Mouse (Mus musculus): Measurements from ENCODE around the gene Adra2b. TPM values are rescaled to one million over a fixed set of nuclear protein-coding genes. Genes with fewer than 3 reads are reported as not detected.

Adra2b gene
- polyA plus RNA-seq, 1 experiment from 2014 or later = 1.1 TPM

GRCm38 (mm10) chr2:127364452-127364851 lies 1.4 kb downstream of the Adra2b start:
- Histone ChIP-seq H3K4me1 (ENCODE audit: control insufficient read depth in 2 of 2, insufficient read depth in 2 of 2, low read length in 2 of 2) (peaks cover 0 to 7% of the 10 kb centered on the region in 2 experiments; a peak in 2 of 4 replicates), H3K4me2 (ENCODE audit: low read length) (peak overlapping the region; percentile 85; the same call in 1 of the 2 replicates), H3K36me3 (ENCODE audit: control insufficient read depth, insufficient read depth, low read length) (no peaks in the 10 kb centered on the region)

DNA sequence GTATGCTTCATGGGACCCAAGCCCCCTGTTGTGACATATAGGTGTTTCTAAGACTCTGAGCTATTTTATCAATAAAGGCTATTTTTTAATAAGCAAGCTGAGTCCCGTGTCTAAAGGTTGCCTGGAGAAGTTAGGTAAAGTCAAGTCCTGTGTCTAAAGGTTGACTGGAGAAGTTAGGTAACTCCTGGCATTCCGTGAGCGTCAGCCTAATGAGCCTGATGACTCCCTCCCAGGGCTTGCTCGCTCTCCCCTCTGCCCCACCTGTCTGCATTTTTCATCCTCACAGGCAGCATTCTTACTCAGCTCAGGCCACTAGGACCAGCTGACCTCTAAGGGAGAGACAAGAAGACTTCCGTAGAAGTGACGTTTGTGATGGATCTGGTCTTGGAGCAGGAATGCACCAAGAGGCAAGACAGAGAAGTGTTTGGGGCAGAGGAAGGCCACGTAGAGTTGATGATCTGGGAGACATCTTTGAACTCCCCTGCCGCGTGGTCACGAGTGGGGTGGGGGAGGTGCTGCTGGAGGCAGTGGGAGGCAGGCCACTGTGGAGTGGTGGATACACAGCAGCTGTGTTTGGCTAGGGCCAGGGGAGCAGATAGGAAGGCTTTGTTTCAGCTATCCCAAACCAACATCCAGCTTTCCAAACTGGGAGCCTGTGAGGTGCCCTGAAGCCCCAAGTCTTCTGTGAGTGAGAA lies 4.3 kb downstream of the Adra2b start:
- peaks cover 20 to 27% of the 10 kb centered on the region in 2 experiments for H3K4me1 ChIP-seq (ENCODE audit: control insufficient read depth in 2 of 2, insufficient read depth in 2 of 2, low read length in 2 of 2)
- H3K36me3 ChIP-seq (ENCODE audit: control insufficient read depth, insufficient read depth, low read length) = no peaks in the 10 kb centered on the region
- ATAC-seq (ENCODE audit: insufficient number of reproducible peaks, insufficient read depth, low FRiP score, low read depth) = no peak
- H3K4me2 ChIP-seq (ENCODE audit: low read length) = no peak overlapping the region
- H3K9me3 ChIP-seq (ENCODE audit: control insufficient read depth, low read length) = no peaks in the 10 kb centered on the region
- no peak overlapping the region for H3K4me3 ChIP-seq (ENCODE audit: control insufficient read depth in 1 of 2, insufficient read depth in 1 of 2, low read depth in 1 of 2, low read length in 2 of 2)
- peaks cover 41% of the 10 kb centered on the region for H3K27me3 ChIP-seq (ENCODE audit: control insufficient read depth, insufficient read depth, low read length)
- no peak overlapping the region for H3K9ac ChIP-seq (ENCODE audit: low read length)
- H3K27ac ChIP-seq (replicated peaks in 1 of 2; ENCODE audit: control insufficient read depth in 1 of 2, insufficient read depth in 1 of 2, low read depth in 2 of 2, low read length in 2 of 2) = no peak overlapping the region
- 47% methylated on average over 10 of the region's 10 CpGs for WGBS

More at GRCm38 (mm10) chr2:127364452-127364851, 1.4 kb downstream of the Adra2b start:
- H3K4me3 ChIP-seq (ENCODE audit: control insufficient read depth in 1 of 2, insufficient read depth in 1 of 2, low read depth in 1 of 2, low read length in 2 of 2) = peak overlapping the region in 1 of 2 experiments; percentile 45; a peak in 1 of 4 replicates
- ATAC-seq (ENCODE audit: insufficient number of reproducible peaks, insufficient read depth, low FRiP score, low read depth) = no peak
- no peak overlapping the region for H3K9ac ChIP-seq (ENCODE audit: low read length)
- H3K27me3 ChIP-seq (ENCODE audit: control insufficient read depth, insufficient read depth, low read length) = peaks cover 62% of the 10 kb centered on the region
- 5% methylated on average over 8 of the region's 8 CpGs for WGBS
- no peak overlapping the region for H3K27ac ChIP-seq (replicated peaks in 1 of 2; ENCODE audit: control insufficient read depth in 1 of 2, insufficient read depth in 1 of 2, low read depth in 2 of 2, low read length in 2 of 2)
- H3K9me3 ChIP-seq (ENCODE audit: control insufficient read depth, low read length) = no peaks in the 10 kb centered on the region

- H3K9ac ChIP-seq (ENCODE audit: low read length) = no peak overlapping the region
Measured at GRCm38 (mm10) chr2:127369703-127370376, 6.8 kb downstream of the Adra2b start.

GRCm38 (mm10) chr2:127370561-127371483 lies 7.8 kb downstream of the Adra2b start:
- H3K4me2 ChIP-seq (ENCODE audit: low read length) = peak overlapping the region; percentile 48
- 13% methylated on average over 9 of the region's 9 CpGs for WGBS
- H3K4me3 ChIP-seq (ENCODE audit: control insufficient read depth in 1 of 2, insufficient read depth in 1 of 2, low read depth in 1 of 2, low read length in 2 of 2) = peak overlapping the region; percentile 5 to 11; a peak in 1 of 4 replicates
- H3K27me3 ChIP-seq (ENCODE audit: control insufficient read depth, insufficient read depth, low read length) = peaks cover 8% of the 10 kb centered on the region
- H3K36me3 ChIP-seq (ENCODE audit: control insufficient read depth, insufficient read depth, low read length) = no peaks in the 10 kb centered on the region
- ATAC-seq (ENCODE audit: insufficient number of reproducible peaks, insufficient read depth, low FRiP score, low read depth) = peak; percentile 24
- H3K27ac ChIP-seq (replicated peaks in 1 of 2; ENCODE audit: control insufficient read depth in 1 of 2, insufficient read depth in 1 of 2, low read depth in 2 of 2, low read length in 2 of 2) = peak overlapping the region; percentile 53 to 56
- peak overlapping the region; percentile 2; the same call in 1 of the 2 replicates for H3K9ac ChIP-seq (ENCODE audit: low read length)
- no peaks in the 10 kb centered on the region for H3K9me3 ChIP-seq (ENCODE audit: control insufficient read depth, low read length)
- peaks cover 32 to 33% of the 10 kb centered on the region in 2 experiments for H3K4me1 ChIP-seq (ENCODE audit: control insufficient read depth in 2 of 2, insufficient read depth in 2 of 2, low read length in 2 of 2)

More at GRCm38 (mm10) chr2:127369703-127370376, 6.8 kb downstream of the Adra2b start:
- no peak overlapping the region for H3K27ac ChIP-seq (replicated peaks in 1 of 2; ENCODE audit: control insufficient read depth in 1 of 2, insufficient read depth in 1 of 2, low read depth in 2 of 2, low read length in 2 of 2)
- H3K9me3 ChIP-seq (ENCODE audit: control insufficient read depth, low read length) = no peaks in the 10 kb centered on the region
- WGBS = 50% methylated on average over 5 of the region's 5 CpGs
- H3K4me2 ChIP-seq (ENCODE audit: low read length) = peak overlapping the region; percentile 48; the same call in 1 of the 2 replicates
- ATAC-seq (ENCODE audit: insufficient number of reproducible peaks, insufficient read depth, low FRiP score, low read depth) = no peak
- peaks cover 18% of the 10 kb centered on the region for H3K27me3 ChIP-seq (ENCODE audit: control insufficient read depth, insufficient read depth, low read length)
- H3K4me3 ChIP-seq (ENCODE audit: control insufficient read depth in 1 of 2, insufficient read depth in 1 of 2, low read depth in 1 of 2, low read length in 2 of 2) = no peak overlapping the region
- no peaks in the 10 kb centered on the region for H3K36me3 ChIP-seq (ENCODE audit: control insufficient read depth, insufficient read depth, low read length)
- H3K4me1 ChIP-seq (ENCODE audit: control insufficient read depth in 2 of 2, insufficient read depth in 2 of 2, low read length in 2 of 2) = peaks cover 26 to 27% of the 10 kb centered on the region in 2 experiments

GRCm38 (mm10) chr2:127371484-127371861 lies 8.5 kb downstream of the Adra2b start:
- no peak overlapping the region for H3K4me3 ChIP-seq (ENCODE audit: control insufficient read depth in 1 of 2, insufficient read depth in 1 of 2, low read depth in 1 of 2, low read length in 2 of 2)
- 56% methylated on average over 1 of the region's 1 CpGs for WGBS
- H3K4me2 ChIP-seq (ENCODE audit: low read length) = 0 out of 2 replicates have a peak overlapping the region, but pooled peaks have one; percentile 48
- peak overlapping the region; percentile 31 to 56; a peak in 3 of 4 replicates for H3K27ac ChIP-seq (replicated peaks in 1 of 2; ENCODE audit: control insufficient read depth in 1 of 2, insufficient read depth in 1 of 2, low read depth in 2 of 2, low read length in 2 of 2)
- no peak; the same call in 1 of the 2 replicates for ATAC-seq (ENCODE audit: insufficient number of reproducible peaks, insufficient read depth, low FRiP score, low read depth)
- H3K36me3 ChIP-seq (ENCODE audit: control insufficient read depth, insufficient read depth, low read length) = no peaks in the 10 kb centered on the region
- H3K27me3 ChIP-seq (ENCODE audit: control insufficient read depth, insufficient read depth, low read length) = peaks cover 2% of the 10 kb centered on the region
- no peaks in the 10 kb centered on the region for H3K9me3 ChIP-seq (ENCODE audit: control insufficient read depth, low read length)
- H3K4me1 ChIP-seq (ENCODE audit: control insufficient read depth in 2 of 2, insufficient read depth in 2 of 2, low read length in 2 of 2) = peaks cover 32 to 36% of the 10 kb centered on the region in 2 experiments
- no peak overlapping the region for H3K9ac ChIP-seq (ENCODE audit: low read length)

- peaks cover 32 to 36% of the 10 kb centered on the region in 2 experiments for H3K4me1 ChIP-seq (ENCODE audit: control insufficient read depth in 2 of 2, insufficient read depth in 2 of 2, low read length in 2 of 2)
- H3K4me3 ChIP-seq (ENCODE audit: control insufficient read depth in 1 of 2, insufficient read depth in 1 of 2, low read depth in 1 of 2, low read length in 2 of 2) = no peak overlapping the region
- no peak overlapping the region; a peak in 1 of 4 replicates for H3K27ac ChIP-seq (replicated peaks in 1 of 2; ENCODE audit: control insufficient read depth in 1 of 2, insufficient read depth in 1 of 2, low read depth in 2 of 2, low read length in 2 of 2)
- H3K4me2 ChIP-seq (ENCODE audit: low read length) = no peak overlapping the region
- H3K9me3 ChIP-seq (ENCODE audit: control insufficient read depth, low read length) = no peaks in the 10 kb centered on the region
- ATAC-seq (ENCODE audit: insufficient number of reproducible peaks, insufficient read depth, low FRiP score, low read depth) = no peak
- 94% methylated on average over 2 of the region's 2 CpGs for WGBS
- H3K36me3 ChIP-seq (ENCODE audit: control insufficient read depth, insufficient read depth, low read length) = no peaks in the 10 kb centered on the region
- no peaks in the 10 kb centered on the region for H3K27me3 ChIP-seq (ENCODE audit: control insufficient read depth, insufficient read depth, low read length)
- no peak overlapping the region for H3K9ac ChIP-seq (ENCODE audit: low read length)
Measured at GRCm38 (mm10) chr2:127372082-127372481, 9.1 kb downstream of the Adra2b start.

DNA sequence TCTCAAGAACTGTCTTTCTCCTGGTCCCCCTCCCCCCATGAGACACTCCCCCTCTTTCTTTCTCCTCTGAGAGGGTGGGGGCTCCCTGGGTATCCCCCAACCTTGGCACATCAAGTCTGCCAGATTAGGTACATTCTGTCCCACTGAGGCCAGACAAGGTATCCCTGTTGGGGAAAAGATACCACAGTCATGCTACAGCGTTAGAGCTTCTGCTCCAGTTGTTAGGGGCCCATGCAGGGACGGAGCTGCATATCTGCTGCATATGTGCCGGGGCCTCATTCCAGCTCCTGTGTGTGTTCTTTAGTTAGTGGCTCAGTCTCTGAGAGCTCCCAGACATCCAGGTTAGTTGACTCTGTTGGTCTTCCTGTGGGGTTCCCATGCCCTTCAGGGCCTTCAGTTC lies 11.1 kb downstream of the Adra2b start:
- no peak overlapping the region for H3K9ac ChIP-seq (ENCODE audit: low read length)
- H3K36me3 ChIP-seq (ENCODE audit: control insufficient read depth, insufficient read depth, low read length) = no peaks in the 10 kb centered on the region
- peaks cover 39 to 41% of the 10 kb centered on the region in 2 experiments for H3K4me1 ChIP-seq (ENCODE audit: control insufficient read depth in 2 of 2, insufficient read depth in 2 of 2, low read length in 2 of 2)
- ATAC-seq (ENCODE audit: insufficient number of reproducible peaks, insufficient read depth, low FRiP score, low read depth) = no peak
- 71% methylated on average over 3 of the region's 3 CpGs for WGBS
- no peaks in the 10 kb centered on the region for H3K27me3 ChIP-seq (ENCODE audit: control insufficient read depth, insufficient read depth, low read length)
- no peak overlapping the region for H3K4me3 ChIP-seq (ENCODE audit: control insufficient read depth in 1 of 2, insufficient read depth in 1 of 2, low read depth in 1 of 2, low read length in 2 of 2)
- no peaks in the 10 kb centered on the region for H3K9me3 ChIP-seq (ENCODE audit: control insufficient read depth, low read length)
- no peak overlapping the region for H3K27ac ChIP-seq (replicated peaks in 1 of 2; ENCODE audit: control insufficient read depth in 1 of 2, insufficient read depth in 1 of 2, low read depth in 2 of 2, low read length in 2 of 2)
- no peak overlapping the region for H3K4me2 ChIP-seq (ENCODE audit: low read length)

Data from heart, embryonic 14.5 days (tissue).